Mouse (Mus musculus) lung, postnatal 0 days (tissue): ENCODE measurements around the gene Tulp2.

ENCODE experiments used
- CTCF ChIP-seq: IDR thresholded peaks from 2 replicates; pipeline ENCODE4 v1.5.1; 2016; ENCODE audit warnings: antibody characterized with exemption, mild to moderate bottlenecking
- EP300 ChIP-seq: IDR thresholded peaks from 2 replicates; pipeline ENCODE4 v1.6.1; 2016; ENCODE audit warnings: antibody characterized with exemption, mild to moderate bottlenecking, control low read depth

DNA sequence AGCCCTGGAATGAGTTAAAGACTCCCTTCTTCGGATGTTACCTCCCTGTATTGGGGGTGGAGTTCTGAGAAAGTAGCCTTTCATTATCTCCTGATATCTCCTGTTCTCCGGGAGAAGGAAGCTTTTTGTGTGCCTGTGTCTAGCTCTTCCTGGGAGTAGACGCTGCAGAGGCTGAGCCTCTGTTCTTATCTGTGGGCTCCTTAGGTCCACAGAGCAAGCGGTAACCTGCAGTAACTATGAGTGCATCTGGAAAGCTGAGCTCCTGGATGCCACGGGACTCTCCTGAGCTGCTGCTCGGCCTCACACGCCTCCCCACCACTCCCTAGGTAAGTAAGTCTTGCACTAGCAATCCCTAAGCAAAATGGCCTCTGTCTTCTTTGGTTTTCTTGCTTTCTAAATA lies 4.5 kb downstream of the Tulp2 start:
- no peak for TF ChIP-seq CTCF
- TF ChIP-seq EP300, result no peak
